Mouse (Mus musculus) kidney, adult 8-10 months (tissue): Measurements from ENCODE around the gene Wnt11.

Experiments
- DNase-seq, 2 experiments: peaks; one replicate each; pipeline ENCODE4 v3.0.0; 2022

Gene Wnt11

GRCm38 (mm10) chr7:98867794-98868150, 32.9 kb downstream of the Wnt11 start:
- DNase-seq: no peak

- no peak for DNase-seq
Observed at GRCm38 (mm10) chr7:98869070-98869469, 34.2 kb downstream of the Wnt11 start.

- no peak for DNase-seq
Observed at GRCm38 (mm10) chr7:98870791-98871190, 35.9 kb downstream of the Wnt11 start.

- DNase-seq: no peak
Observed at GRCm38 (mm10) chr7:98871882-98872281, 37.0 kb downstream of the Wnt11 start.

- DNase-seq: no peak
Observed at GRCm38 (mm10) chr7:98873316-98873715, 38.4 kb downstream of the Wnt11 start.

GRCm38 (mm10) chr7:98874411-98874951, 39.6 kb downstream of the Wnt11 start:
- DNase-seq: no peak

- DNase-seq: no peak
Observed at GRCm38 (mm10) chr7:98875390-98875990, 40.6 kb downstream of the Wnt11 start.

GRCm38 (mm10) chr7:98876119-98876518, 41.2 kb downstream of the Wnt11 start:
- no peak for DNase-seq

- DNase-seq: no peak
Observed at GRCm38 (mm10) chr7:98879176-98879575, 44.3 kb downstream of the Wnt11 start.

- peak in 1 of 2 experiments; percentile 11 for DNase-seq
Observed at GRCm38 (mm10) chr7:98881887-98882286, 47.0 kb downstream of the Wnt11 start.

GRCm38 (mm10) chr7:98887811-98888261, 52.9 kb downstream of the Wnt11 start:
- peak; percentile 70 to 72 for DNase-seq

- no peak for DNase-seq
Observed at GRCm38 (mm10) chr7:98888810-98889209, 53.9 kb downstream of the Wnt11 start.

- no peak for DNase-seq
Observed at GRCm38 (mm10) chr7:98889211-98889610, 54.3 kb downstream of the Wnt11 start.

- DNase-seq: no peak
Observed at GRCm38 (mm10) chr7:98893144-98893543, 58.2 kb downstream of the Wnt11 start.

GRCm38 (mm10) chr7:98894305-98894704, 59.4 kb downstream of the Wnt11 start:
- no peak for DNase-seq

- DNase-seq: no peak
Observed at GRCm38 (mm10) chr7:98894768-98895167, 59.9 kb downstream of the Wnt11 start.

- DNase-seq: no peak
Observed at GRCm38 (mm10) chr7:98895501-98896095, 60.7 kb downstream of the Wnt11 start.

- DNase-seq: no peak
Observed at GRCm38 (mm10) chr7:98897323-98897722, 62.4 kb downstream of the Wnt11 start.

- DNase-seq: peak; percentile 26 to 44
Observed at GRCm38 (mm10) chr7:98899815-98900214, 64.9 kb downstream of the Wnt11 start.

- DNase-seq: no peak
Observed at GRCm38 (mm10) chr7:98901120-98901519, 66.2 kb downstream of the Wnt11 start.

- DNase-seq: no peak
Observed at GRCm38 (mm10) chr7:98903884-98904283, 69.0 kb downstream of the Wnt11 start.
